16 mouse cellular contexts compared by ENCODE assay signal in genomic region chr9:82800360-82800759, GRCm38 (mm10). TPM values are rescaled to one million over a fixed set of nuclear protein-coding genes. Genes with fewer than 3 reads are reported as not detected.
A peak's percentile ranks its signal among the peaks of the same experiment; 100 is the strongest.
DNase-seq lines count a peak whose midpoint lies in the region; ATAC-seq lines count a peak whose summit lies in the region.
"Had no signal": no experiment of that assay in that cellular context is flagged by ENCODE, and none has a peak within 500 bp of the region (broad histone marks: within the 10 kb centered on the region; RNA-seq: fewer than 3 reads in every experiment).

No protein-coding gene starts in this region.

- ATAC-seq in embryonic facial prominence, embryonic 14.5 days (ENCODE audit: low read depth): no peak
- no peak for ATAC-seq in kidney, embryonic 16.5 days (ENCODE audit: low FRiP score, low TSS enrichment)

- no peaks in the 10 kb centered on the region for H3K9me3 ChIP-seq in embryonic facial prominence, embryonic 14.5 days (ENCODE audit: control insufficient read depth, low read length)
- no peaks in the 10 kb centered on the region for H3K9me3 ChIP-seq in embryonic facial prominence, embryonic 10.5 days
- H3K9me3 ChIP-seq in kidney, embryonic 16.5 days (ENCODE audit: low read length): no peaks in the 10 kb centered on the region
- H3K9me3 ChIP-seq: embryonic facial prominence, embryonic 13.5 days; forebrain, embryonic 12.5 days; midbrain, embryonic 10.5 days had no signal

- no peak overlapping the region for H3K9ac ChIP-seq in embryonic facial prominence, embryonic 14.5 days (ENCODE audit: low read depth, low read length)
- H3K9ac ChIP-seq in kidney, embryonic 16.5 days (replicated peaks; ENCODE audit: low read length): no peak overlapping the region
- H3K9ac ChIP-seq: embryonic facial prominence, embryonic 13.5 days; forebrain, embryonic 12.5 days; liver, embryonic 14.5 days had no signal

- H3K4me2 ChIP-seq in embryonic facial prominence, embryonic 14.5 days (ENCODE audit: low read depth, low read length): no peak overlapping the region
- no peak overlapping the region for H3K4me2 ChIP-seq in kidney, embryonic 16.5 days (replicated peaks; ENCODE audit: low read depth, low read length)
- H3K4me2 ChIP-seq: embryonic facial prominence, embryonic 13.5 days; forebrain, embryonic 12.5 days had no signal

- H3K4me1 ChIP-seq in embryonic facial prominence, embryonic 14.5 days (ENCODE audit: control insufficient read depth, insufficient read depth, low read length): no peaks in the 10 kb centered on the region
- H3K4me1 ChIP-seq in embryonic facial prominence, embryonic 10.5 days: 0 out of 2 replicates have a peak, but pooled peaks cover 5% of the 10 kb centered on the region
- no peaks in the 10 kb centered on the region for H3K4me1 ChIP-seq in kidney, embryonic 16.5 days (ENCODE audit: insufficient read depth, low read length)
- H3K4me1 ChIP-seq: embryonic facial prominence, embryonic 13.5 days; forebrain, embryonic 12.5 days; midbrain, embryonic 10.5 days had no signal

- no peak overlapping the region for H3K4me3 ChIP-seq in embryonic facial prominence, embryonic 14.5 days (ENCODE audit: low read depth, low read length)
- no peak overlapping the region for H3K4me3 ChIP-seq in embryonic facial prominence, embryonic 10.5 days
- no peak overlapping the region for H3K4me3 ChIP-seq in kidney, embryonic 16.5 days (ENCODE audit: low read length)
- H3K4me3 ChIP-seq: embryonic facial prominence, embryonic 13.5 days; forebrain, embryonic 12.5 days; midbrain, embryonic 10.5 days had no signal

- 68% methylated on average over 8 of the region's 8 CpGs for WGBS in embryonic facial prominence, embryonic 14.5 days
- 85% methylated on average over 8 of the region's 8 CpGs for WGBS in embryonic facial prominence, embryonic 10.5 days
- 54% methylated on average over 8 of the region's 8 CpGs for WGBS in kidney, embryonic 16.5 days

- H3K27me3 ChIP-seq in embryonic facial prominence, embryonic 14.5 days (replicated peaks; ENCODE audit: control insufficient read depth, insufficient read depth, low read length): no peaks in the 10 kb centered on the region
- H3K27me3 ChIP-seq in embryonic facial prominence, embryonic 10.5 days (replicated peaks; ENCODE audit: low read depth, poor library complexity, severe bottlenecking): no peaks in the 10 kb centered on the region
- H3K27me3 ChIP-seq in kidney, embryonic 16.5 days (ENCODE audit: insufficient read depth, low read length): no peaks in the 10 kb centered on the region
- H3K27me3 ChIP-seq: embryonic facial prominence, embryonic 13.5 days; forebrain, embryonic 12.5 days had no signal

- no peak overlapping the region for H3K27ac ChIP-seq in embryonic facial prominence, embryonic 14.5 days (replicated peaks; ENCODE audit: low read depth, low read length)
- H3K27ac ChIP-seq in embryonic facial prominence, embryonic 10.5 days (replicated peaks): no peak overlapping the region
- H3K27ac ChIP-seq in kidney, embryonic 16.5 days (ENCODE audit: low read length): no peak overlapping the region
- H3K27ac ChIP-seq: embryonic facial prominence, embryonic 13.5 days; forebrain, embryonic 12.5 days; liver, embryonic 14.5 days; midbrain, embryonic 10.5 days had no signal

- no peaks in the 10 kb centered on the region for H3K36me3 ChIP-seq in embryonic facial prominence, embryonic 14.5 days (ENCODE audit: control insufficient read depth, insufficient read depth, low read length)
- H3K36me3 ChIP-seq in embryonic facial prominence, embryonic 10.5 days (replicated peaks): no peaks in the 10 kb centered on the region
- no peaks in the 10 kb centered on the region for H3K36me3 ChIP-seq in kidney, embryonic 16.5 days (ENCODE audit: insufficient read depth, low read length)
- H3K36me3 ChIP-seq: embryonic facial prominence, embryonic 13.5 days; forebrain, embryonic 12.5 days; midbrain, embryonic 10.5 days had no signal

- DNase-seq in embryonic facial prominence, embryonic 14.5 days (ENCODE audit: low spot score): peak; percentile 44
- no peak for DNase-seq in embryonic facial prominence, embryonic 10.5 days (ENCODE audit: low spot score)
- DNase-seq in kidney, postnatal 4 days: peak; percentile 33 to 49
- peak; percentile 26 for DNase-seq in heart, postnatal 4 days
- DNase-seq in testis, postnatal 10 days (ENCODE audit: low spot score): peak; percentile 72
- no peak for DNase-seq in urinary bladder, postnatal 36 days (ENCODE audit: low spot score in 2 of 2)
- DNase-seq in MN1 (ENCODE audit: low spot score): no peak
- DNase-seq: adrenal gland, adult 8-10 months; cerebellum, postnatal 36 days; right cerebral cortex, postnatal 4 days; thymus, postnatal 14 days had no signal

RNA-seq across cellular contexts. Expression of gene Irak1bp1, which starts 29.0 kb away (rescaled TPM):
- polyA plus RNA-seq in embryonic facial prominence, embryonic 14.5 days (2014; fragmentation: Nextera tagmentation; extraction: Ambion mirVana): 18.7 and 22.3 TPM in 2 replicates
- polyA plus RNA-seq in embryonic facial prominence, embryonic 10.5 days (2016; fragmentation: Nextera tagmentation; extraction: Ambion mirVana): 21.1 and 23.0 TPM in 2 replicates
- polyA plus RNA-seq in kidney, embryonic 16.5 days (2015; fragmentation: Nextera tagmentation; extraction: Ambion mirVana): 19.4 and 20.4 TPM in 2 replicates
- total RNA-seq in heart, postnatal 4 days (2021): 1 to 10 TPM; 3.9 to 4.1 TPM

Comparison
In these comparisons a context has a peak if more than half of its experiments do, and no peak if none do; other contexts are left out.
1. DNase-seq: peak in embryonic facial prominence, embryonic 14.5 days (single experiment), kidney, postnatal 4 days (2 of 2), heart, postnatal 4 days (single experiment) and testis, postnatal 10 days (single experiment); none in embryonic facial prominence, embryonic 10.5 days (single experiment), urinary bladder, postnatal 36 days (0 of 2) and MN1 (single experiment).